Mouse (Mus musculus): Measurements from ENCODE around the gene Hist2h2aa2.

DNA sequence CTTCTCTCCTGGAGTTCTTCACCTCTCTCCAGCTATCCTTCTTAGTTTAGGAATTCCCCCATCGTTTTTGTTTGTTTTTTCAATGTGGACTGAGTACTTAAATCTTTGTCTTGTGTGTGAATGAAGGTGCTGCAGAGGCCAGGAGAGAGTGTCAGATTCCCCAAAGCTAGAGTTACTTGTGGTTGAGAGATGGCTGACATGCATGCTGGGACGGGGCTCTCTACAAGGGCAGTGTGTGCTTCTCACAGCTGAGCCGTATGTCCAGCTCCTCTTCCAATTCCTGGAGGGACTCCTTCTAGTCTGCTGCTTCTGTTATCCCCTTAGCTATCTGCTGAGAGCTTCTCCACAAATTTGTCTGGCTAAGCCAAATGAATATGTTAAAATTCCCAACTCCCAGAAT lies 4.2 kb downstream of the Hist2h2aa2 start:
- TF ChIP-seq POLR2A (IDR thresholded peaks at IDR 0.05; ENCODE audit: extremely low read depth, insufficient read depth, low read length), result no peak
- no peak for TF ChIP-seq CTCF (IDR thresholded peaks at IDR 0.05; ENCODE audit: low read depth, low read length)
